Comparison of ENCODE assay signal across 7 mouse cellular contexts in genomic region chr17:5491031-5491800, GRCm38 (mm10). TPM values are rescaled to one million over a fixed set of nuclear protein-coding genes. Genes with fewer than 3 reads are reported as not detected.
DNase-seq lines count a peak whose midpoint lies in the region; ATAC-seq lines count a peak whose summit lies in the region.

No protein-coding gene starts in this region.

- H3K36me3 ChIP-seq in embryonic facial prominence, embryonic 11.5 days (replicated peaks; ENCODE audit: control insufficient read depth, insufficient read depth, low read depth, low read length): no peaks in the 10 kb centered on the region
- no peaks in the 10 kb centered on the region for H3K36me3 ChIP-seq in limb, embryonic 10.5 days
- H3K36me3 ChIP-seq in midbrain, embryonic 13.5 days: no peaks in the 10 kb centered on the region

- H3K27me3 ChIP-seq in embryonic facial prominence, embryonic 11.5 days (ENCODE audit: control insufficient read depth, insufficient read depth, low read length): peaks cover 7% of the 10 kb centered on the region
- peaks cover 39% of the 10 kb centered on the region for H3K27me3 ChIP-seq in limb, embryonic 10.5 days (ENCODE audit: low read depth, poor library complexity, severe bottlenecking)
- peaks cover 18% of the 10 kb centered on the region for H3K27me3 ChIP-seq in midbrain, embryonic 13.5 days

- peak overlapping the region; percentile 70 for H3K27ac ChIP-seq in embryonic facial prominence, embryonic 11.5 days (replicated peaks; ENCODE audit: low read depth, low read length)
- peak overlapping the region; percentile 83 for H3K27ac ChIP-seq in limb, embryonic 10.5 days
- peak overlapping the region; percentile 98 for H3K27ac ChIP-seq in midbrain, embryonic 13.5 days

- peak overlapping the region; percentile 100 for H3K4me2 ChIP-seq in embryonic facial prominence, embryonic 11.5 days (ENCODE audit: low read depth, low read length)
- peak overlapping the region; percentile 88 for H3K4me2 ChIP-seq in midbrain, embryonic 13.5 days (replicated peaks)

- H3K9ac ChIP-seq in embryonic facial prominence, embryonic 11.5 days (replicated peaks; ENCODE audit: low read length): peak overlapping the region; percentile 73
- peak overlapping the region; percentile 80 for H3K9ac ChIP-seq in midbrain, embryonic 13.5 days (replicated peaks)

- DNase-seq in adrenal gland, postnatal 14 days: peak; percentile 93
- DNase-seq in embryonic facial prominence, embryonic 11.5 days (ENCODE audit: low spot score): peak; percentile 97
- DNase-seq in kidney, adult 11 months: peak; percentile 94
- DNase-seq in limb, embryonic 10.5 days (ENCODE audit: low spot score): peak; percentile 84
- peak; percentile 79 for DNase-seq in spleen, adult 12 weeks (ENCODE audit: low spot score)

- H3K4me3 ChIP-seq in embryonic facial prominence, embryonic 11.5 days (ENCODE audit: low read depth, low read length): peak overlapping the region; percentile 64
- H3K4me3 ChIP-seq in limb, embryonic 10.5 days: peak overlapping the region; percentile 74
- peak overlapping the region; percentile 61 for H3K4me3 ChIP-seq in midbrain, embryonic 13.5 days (replicated peaks)

- under 1% methylated on average over 29 of the region's 29 CpGs for WGBS in embryonic facial prominence, embryonic 11.5 days
- WGBS in limb, embryonic 10.5 days: 2% methylated on average over 29 of the region's 29 CpGs
- under 1% methylated on average over 29 of the region's 29 CpGs for WGBS in midbrain, embryonic 13.5 days

- peak; percentile 82 for ATAC-seq in embryonic facial prominence, embryonic 11.5 days (replicated peaks; ENCODE audit: insufficient number of reproducible peaks, low FRiP score, low TSS enrichment, low read depth)
- peak; percentile 81 for ATAC-seq in granulocyte monocyte progenitor cell, adult 5-6 weeks (replicated peaks; ENCODE audit: poor library complexity, severe bottlenecking)
- peak; percentile 90 for ATAC-seq in midbrain, embryonic 13.5 days

- peaks cover 4% of the 10 kb centered on the region for H3K4me1 ChIP-seq in embryonic facial prominence, embryonic 11.5 days (ENCODE audit: control insufficient read depth, insufficient read depth, low read length)
- H3K4me1 ChIP-seq in limb, embryonic 10.5 days: peaks cover 34% of the 10 kb centered on the region
- H3K4me1 ChIP-seq in midbrain, embryonic 13.5 days (replicated peaks): peaks cover 33% of the 10 kb centered on the region

- H3K9me3 ChIP-seq in embryonic facial prominence, embryonic 11.5 days (replicated peaks; ENCODE audit: control insufficient read depth, low read length): no peaks in the 10 kb centered on the region
- no peaks in the 10 kb centered on the region for H3K9me3 ChIP-seq in limb, embryonic 10.5 days (replicated peaks)
- no peaks in the 10 kb centered on the region for H3K9me3 ChIP-seq in midbrain, embryonic 13.5 days

RNA-seq across cellular contexts. Expression of gene Zdhhc14, which starts 1.1 kb away (rescaled TPM):
- 6.5 and 7.0 TPM in 2 replicates for total RNA-seq in adrenal gland, postnatal 14 days (2021)
- polyA plus RNA-seq in embryonic facial prominence, embryonic 11.5 days (2014; fragmentation: Nextera tagmentation; extraction: Ambion mirVana): 2.0 TPM in 2 replicates
- 3.4 and 3.7 TPM in 2 replicates for total RNA-seq in granulocyte monocyte progenitor cell, adult 5-6 weeks (2014; fragmentation: Nextera tagmentation)
- 0.69 and 1.4 TPM in 2 replicates for total RNA-seq in granulocyte monocyte progenitor cell, adult 5-6 weeks (2017)
- polyA plus RNA-seq in limb, embryonic 10.5 days (2016; fragmentation: Nextera tagmentation; extraction: Ambion mirVana): 0.66 and 0.77 TPM in 2 replicates
- 4.4 and 5.8 TPM in 2 replicates for polyA plus RNA-seq in midbrain, embryonic 13.5 days (2015; fragmentation: Nextera tagmentation; extraction: Ambion mirVana)

RNA-seq across cellular contexts. Expression of gene Tmem242, which starts 51.2 kb away (rescaled TPM):
- 121 and 126 TPM in 2 replicates for total RNA-seq in adrenal gland, postnatal 14 days (2021)
- 155 and 160 TPM in 2 replicates for polyA plus RNA-seq in embryonic facial prominence, embryonic 11.5 days (2014; fragmentation: Nextera tagmentation; extraction: Ambion mirVana)
- 52.6 and 66.6 TPM in 2 replicates for total RNA-seq in granulocyte monocyte progenitor cell, adult 5-6 weeks (2014; fragmentation: Nextera tagmentation)
- total RNA-seq in granulocyte monocyte progenitor cell, adult 5-6 weeks (2017): 48.4 and 54.3 TPM in 2 replicates
- 125 and 130 TPM in 2 replicates for polyA plus RNA-seq in limb, embryonic 10.5 days (2016; fragmentation: Nextera tagmentation; extraction: Ambion mirVana)
- polyA plus RNA-seq in midbrain, embryonic 13.5 days (2015; fragmentation: Nextera tagmentation; extraction: Ambion mirVana): 109 and 111 TPM in 2 replicates

Comparison
In these comparisons a context has a peak if more than half of its experiments do, and no peak if none do; other contexts are left out.
1. Peak in every context shown above with its lines: DNase-seq, ATAC-seq, H3K4me3 ChIP-seq and H3K27ac ChIP-seq.